In the genomic region with DNA sequence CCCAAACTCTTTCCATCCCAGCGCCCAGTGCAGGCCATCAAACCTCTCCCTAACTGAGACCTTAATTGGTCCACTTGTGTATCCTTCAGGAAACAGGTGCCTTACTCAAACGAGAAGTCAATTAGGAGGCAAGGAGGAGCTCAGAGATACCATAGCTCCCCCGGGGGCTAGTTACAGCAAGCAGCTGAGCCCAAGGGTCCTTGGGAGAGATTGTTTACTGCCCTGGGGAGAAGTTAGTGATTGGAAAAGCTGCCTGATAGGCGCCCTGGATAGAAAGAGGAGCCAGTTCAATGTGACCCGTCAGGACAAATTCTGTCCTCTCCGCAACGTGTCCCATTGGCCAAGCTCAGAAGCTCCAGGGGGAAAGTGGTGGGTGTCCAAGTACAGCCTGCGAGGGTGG, we compare ENCODE assay signal across 22 mouse cellular contexts. TPM values are rescaled to one million over a fixed set of nuclear protein-coding genes. Genes with fewer than 3 reads are reported as not detected.
DNase-seq lines count a peak whose midpoint lies in the region; ATAC-seq and TF ChIP-seq lines count a peak whose summit lies in the region.
"Had no signal": no experiment of that assay in that cellular context is flagged by ENCODE, and none has a peak within 500 bp of the region (broad histone marks: within the 10 kb centered on the region; RNA-seq: fewer than 3 reads in every experiment).

No protein-coding gene starts in this region.

- peak; percentile 76 for ATAC-seq in embryonic facial prominence, embryonic 14.5 days (ENCODE audit: low read depth)
- peak; percentile 25; the same call in 1 of the 2 replicates for ATAC-seq in embryonic facial prominence, embryonic 15.5 days (ENCODE audit: insufficient number of reproducible peaks, low FRiP score, low TSS enrichment, low read depth)
- no peak for ATAC-seq in liver, embryonic 12.5 days
- ATAC-seq: activated CD4-positive, CD25-positive, alpha-beta regulatory T cell, adult 4 months; CD4-positive, CD25-positive, alpha-beta regulatory T cell, adult 4 months; Patski had no signal

- no peaks in the 10 kb centered on the region for H3K79me2 ChIP-seq in heart, adult 2 months (replicated peaks; ENCODE audit: control insufficient read depth, insufficient read depth, low read length)

- no peak overlapping the region for H3K9ac ChIP-seq in embryonic facial prominence, embryonic 14.5 days (ENCODE audit: low read depth, low read length)
- no peak overlapping the region for H3K9ac ChIP-seq in heart, adult 2 months (ENCODE audit: low read depth, low read length)
- no peak overlapping the region for H3K9ac ChIP-seq in embryonic facial prominence, embryonic 15.5 days
- no peak overlapping the region for H3K9ac ChIP-seq in liver, embryonic 12.5 days

- no peak for TF ChIP-seq CTCF in heart, adult 2 months (IDR thresholded peaks at IDR 0.05)

- no peak overlapping the region for H3K4me2 ChIP-seq in embryonic facial prominence, embryonic 14.5 days (ENCODE audit: low read depth, low read length)
- H3K4me2 ChIP-seq in embryonic facial prominence, embryonic 15.5 days (replicated peaks): no peak overlapping the region
- no peak overlapping the region for H3K4me2 ChIP-seq in liver, embryonic 12.5 days

- intact Hi-C loops in heart, adult 2 months (cut with DNase I): no loop called here

- 51% methylated on average over 8 of the region's 8 CpGs for WGBS in embryonic facial prominence, embryonic 14.5 days
- WGBS in embryonic facial prominence, embryonic 10.5 days: 70% methylated on average over 8 of the region's 8 CpGs
- 57% methylated on average over 8 of the region's 8 CpGs for WGBS in heart, embryonic 10.5 days
- WGBS in heart, adult 2 months: 67% methylated on average over 8 of the region's 8 CpGs
- WGBS in embryonic facial prominence, embryonic 15.5 days: 55% methylated on average over 8 of the region's 8 CpGs
- WGBS in liver, embryonic 12.5 days (ENCODE audit: insufficient replicate concordance): 52% methylated on average over 8 of the region's 8 CpGs

- no peak for TF ChIP-seq EP300 in heart, adult 2 months (IDR thresholded peaks at IDR 0.05; ENCODE audit: insufficient read depth, low read depth, low read length)

- DNase-seq in embryonic facial prominence, embryonic 14.5 days (ENCODE audit: low spot score): peak; percentile 51
- no peak for DNase-seq in embryonic facial prominence, embryonic 10.5 days (ENCODE audit: low spot score)
- DNase-seq in heart, adult 11 months: peak; percentile 86
- no peak for DNase-seq in heart, postnatal 4 days
- DNase-seq in heart, embryonic 10.5 days (ENCODE audit: low spot score): no peak
- no peak for DNase-seq in heart, adult 2 months
- DNase-seq: adrenal gland, adult 2 months; adrenal gland, adult 8-10 months; adrenal gland, postnatal 10 days; adrenal gland, postnatal 14 days; adrenal gland, postnatal 25 days; adrenal gland, postnatal 36 days; B cell, adult 2 months; cerebellum, adult 11 months; cerebellum, adult 11-12 months had no signal

- H3K36me3 ChIP-seq in embryonic facial prominence, embryonic 14.5 days (ENCODE audit: control insufficient read depth, insufficient read depth, low read length): no peaks in the 10 kb centered on the region
- no peaks in the 10 kb centered on the region for H3K36me3 ChIP-seq in embryonic facial prominence, embryonic 10.5 days (replicated peaks)
- H3K36me3 ChIP-seq in heart, embryonic 10.5 days: no peaks in the 10 kb centered on the region
- no peaks in the 10 kb centered on the region for H3K36me3 ChIP-seq in heart, adult 2 months (ENCODE audit: control insufficient read depth, insufficient read depth, low read length)
- H3K36me3 ChIP-seq in embryonic facial prominence, embryonic 15.5 days: no peaks in the 10 kb centered on the region
- no peaks in the 10 kb centered on the region for H3K36me3 ChIP-seq in liver, embryonic 12.5 days
- H3K36me3 ChIP-seq: G1E had no signal

- TF ChIP-seq POLR2A in heart, adult 2 months (IDR thresholded peaks at IDR 0.05; ENCODE audit: insufficient read depth, low read depth, low read length): no peak

- no peak overlapping the region for H3K27ac ChIP-seq in embryonic facial prominence, embryonic 14.5 days (replicated peaks; ENCODE audit: low read depth, low read length)
- H3K27ac ChIP-seq in embryonic facial prominence, embryonic 10.5 days (replicated peaks): no peak overlapping the region
- 0 out of 2 replicates have a peak overlapping the region, but pooled peaks have one; percentile 2 for H3K27ac ChIP-seq in heart, embryonic 10.5 days
- no peak overlapping the region for H3K27ac ChIP-seq in heart, adult 2 months
- no peak overlapping the region for H3K27ac ChIP-seq in embryonic facial prominence, embryonic 15.5 days (replicated peaks)
- H3K27ac ChIP-seq in liver, embryonic 12.5 days: no peak overlapping the region

- no peak overlapping the region for H3K4me3 ChIP-seq in embryonic facial prominence, embryonic 14.5 days (ENCODE audit: low read depth, low read length)
- no peak overlapping the region for H3K4me3 ChIP-seq in embryonic facial prominence, embryonic 10.5 days
- H3K4me3 ChIP-seq in heart, embryonic 10.5 days: no peak overlapping the region
- no peak overlapping the region for H3K4me3 ChIP-seq in heart, adult 2 months
- H3K4me3 ChIP-seq in embryonic facial prominence, embryonic 15.5 days (replicated peaks): no peak overlapping the region
- no peak overlapping the region for H3K4me3 ChIP-seq in liver, embryonic 12.5 days

- H3K4me1 ChIP-seq in embryonic facial prominence, embryonic 14.5 days (ENCODE audit: control insufficient read depth, insufficient read depth, low read length): no peaks in the 10 kb centered on the region
- H3K4me1 ChIP-seq in embryonic facial prominence, embryonic 10.5 days: 0 out of 2 replicates have a peak, but pooled peaks cover 8% of the 10 kb centered on the region
- H3K4me1 ChIP-seq in heart, embryonic 10.5 days: peaks cover 6% of the 10 kb centered on the region; the same call in 1 of the 2 replicates
- no peaks in the 10 kb centered on the region for H3K4me1 ChIP-seq in heart, adult 2 months (ENCODE audit: control insufficient read depth, insufficient read depth, low read length)
- H3K4me1 ChIP-seq in embryonic facial prominence, embryonic 15.5 days: no peaks in the 10 kb centered on the region
- H3K4me1 ChIP-seq in liver, embryonic 12.5 days: peaks cover 41% of the 10 kb centered on the region

- no peaks in the 10 kb centered on the region for H3K9me3 ChIP-seq in embryonic facial prominence, embryonic 14.5 days (ENCODE audit: control insufficient read depth, low read length)
- H3K9me3 ChIP-seq in embryonic facial prominence, embryonic 10.5 days: no peaks in the 10 kb centered on the region
- no peaks in the 10 kb centered on the region for H3K9me3 ChIP-seq in heart, embryonic 10.5 days
- no peaks in the 10 kb centered on the region for H3K9me3 ChIP-seq in embryonic facial prominence, embryonic 15.5 days (replicated peaks)
- no peaks in the 10 kb centered on the region for H3K9me3 ChIP-seq in liver, embryonic 12.5 days (replicated peaks)

- H3K27me3 ChIP-seq in embryonic facial prominence, embryonic 14.5 days (replicated peaks; ENCODE audit: control insufficient read depth, insufficient read depth, low read length): no peaks in the 10 kb centered on the region
- no peaks in the 10 kb centered on the region for H3K27me3 ChIP-seq in embryonic facial prominence, embryonic 10.5 days (replicated peaks; ENCODE audit: low read depth, poor library complexity, severe bottlenecking)
- no peaks in the 10 kb centered on the region for H3K27me3 ChIP-seq in heart, embryonic 10.5 days (ENCODE audit: insufficient read depth, poor library complexity, severe bottlenecking)
- no peaks in the 10 kb centered on the region for H3K27me3 ChIP-seq in heart, adult 2 months (ENCODE audit: control insufficient read depth, insufficient read depth, low read length)
- H3K27me3 ChIP-seq in embryonic facial prominence, embryonic 15.5 days: no peaks in the 10 kb centered on the region
- no peaks in the 10 kb centered on the region for H3K27me3 ChIP-seq in liver, embryonic 12.5 days (replicated peaks)
- H3K27me3 ChIP-seq: CH12.LX, Patski had no signal

RNA-seq across cellular contexts. Expression of a gene that starts 11.0 kb away (rescaled TPM):
- 21.6 and 22.9 TPM in 2 replicates for polyA plus RNA-seq in embryonic facial prominence, embryonic 14.5 days (2014; fragmentation: Nextera tagmentation; extraction: Ambion mirVana)
- polyA plus RNA-seq in embryonic facial prominence, embryonic 10.5 days (2016; fragmentation: Nextera tagmentation; extraction: Ambion mirVana): 9.0 and 11.2 TPM in 2 replicates
- total RNA-seq in heart, postnatal 4 days (2021): 10 to 100 TPM; 19.5 to 20.3 TPM
- polyA plus RNA-seq in heart, embryonic 10.5 days (2016; fragmentation: Nextera tagmentation; extraction: Ambion mirVana): 14.6 and 18.6 TPM in 2 replicates
- total RNA-seq in heart, adult 2 months (2021): 10 to 100 TPM; 11.0 to 12.9 TPM
- 11.6 and 14.3 TPM in 2 replicates for polyA plus RNA-seq in heart, adult 2 months (2012; rRNA removed)
- polyA plus RNA-seq in embryonic facial prominence, embryonic 15.5 days (2015; fragmentation: Nextera tagmentation; extraction: Ambion mirVana): 30.2 and 33.5 TPM in 2 replicates
- polyA plus RNA-seq in liver, embryonic 12.5 days (2016; fragmentation: Nextera tagmentation; extraction: Ambion mirVana): 7.0 and 7.1 TPM in 2 replicates

Comparison
In these comparisons a context has a peak if more than half of its experiments do, and no peak if none do; other contexts are left out.
1. DNase-seq: peak in embryonic facial prominence, embryonic 14.5 days (single experiment) and heart, adult 11 months (single experiment); none in embryonic facial prominence, embryonic 10.5 days (single experiment), heart, postnatal 4 days (single experiment), heart, embryonic 10.5 days (single experiment) and heart, adult 2 months (0 of 2).